Mouse (Mus musculus) frontal cortex, postnatal 36 days (tissue): ENCODE results near the gene Acot8.
A peak's percentile ranks its signal among the peaks of the same experiment; 100 is the strongest.

ENCODE experiments used
- DNase-seq, 2 experiments: peaks; one replicate each; pipeline ENCODE4 v3.0.0; 2022; ENCODE audit warnings: low spot score in 2 of 2

The Acot8 gene

DNA sequence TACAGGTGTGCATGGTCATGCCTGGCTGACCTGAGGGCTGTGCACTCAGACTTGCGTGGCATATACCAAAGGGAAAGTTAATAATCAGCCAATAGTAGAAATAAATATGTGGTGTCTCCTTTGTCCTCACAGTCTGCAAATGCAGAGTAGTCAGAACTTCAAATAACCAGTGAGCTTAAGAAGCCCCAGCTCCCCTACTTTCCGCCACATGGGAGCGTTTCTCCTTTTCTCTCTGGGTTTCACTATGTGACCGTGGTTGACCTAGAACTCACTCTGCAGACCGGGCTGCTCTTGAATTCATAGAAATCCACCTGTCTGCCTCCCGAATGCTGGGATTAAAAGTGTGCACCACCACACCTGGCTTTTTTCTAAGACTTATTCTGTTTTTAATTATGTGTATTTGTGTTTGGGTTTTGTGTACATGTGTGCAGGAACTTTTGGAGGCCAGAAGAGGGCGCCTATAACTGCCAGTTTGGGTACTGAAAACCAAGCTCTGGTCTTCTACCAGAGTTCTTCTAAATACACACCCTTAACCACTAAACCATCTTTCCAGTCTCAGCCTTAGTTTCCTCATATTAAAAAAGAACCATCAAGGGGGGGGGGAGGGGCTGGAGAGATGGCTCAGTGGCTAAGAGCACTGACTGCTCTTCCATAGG lies 20.6 kb downstream of the Acot8 start:
- DNase-seq, result no peak

DNA sequence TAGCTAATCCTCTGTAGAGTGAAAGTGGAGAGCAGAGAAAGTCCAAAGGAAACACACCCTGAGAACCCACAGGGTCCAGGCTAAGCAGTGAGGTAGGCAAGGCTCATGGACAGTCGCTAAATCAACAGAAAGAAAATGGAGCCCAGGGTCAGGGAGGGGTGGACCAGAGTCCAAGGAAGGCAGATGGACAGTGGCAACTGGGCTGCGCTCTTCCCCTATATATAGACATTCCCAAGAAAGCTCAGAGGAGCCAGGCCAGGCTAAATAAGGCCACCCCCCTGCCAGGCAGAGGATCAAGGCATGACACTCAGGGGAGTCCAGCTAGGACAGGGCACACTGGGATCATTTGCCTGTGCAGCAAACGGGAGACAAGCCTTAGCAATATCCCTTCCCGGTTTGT lies 22.8 kb downstream of the Acot8 start:
- no peak for DNase-seq

- DNase-seq, result no peak
Observed at GRCm38 (mm10) chr2:164779481-164780086, 25.1 kb downstream of the Acot8 start, which contains the start of gene Tnnc2. TSS of gene Tnnc2 (minus strand) at chr2:164779967.

- DNase-seq, result no peak
Observed at GRCm38 (mm10) chr2:164778809-164779208, 25.9 kb downstream of the Acot8 start.

DNA sequence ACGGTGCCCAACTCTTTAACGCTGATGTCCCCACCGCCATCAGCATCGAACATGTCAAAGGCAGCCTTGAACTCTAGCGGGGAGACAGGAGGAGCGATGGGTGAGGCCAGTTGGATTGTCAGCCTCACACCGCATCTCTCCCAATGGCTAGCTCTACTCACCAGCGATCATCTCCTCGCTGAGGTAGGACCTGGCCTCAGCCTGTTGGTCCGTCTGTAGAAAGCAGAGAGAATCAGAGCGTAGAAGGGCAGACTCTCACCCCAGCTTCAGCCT lies 26.7 kb downstream of the Acot8 start:
- DNase-seq, result no peak

DNA sequence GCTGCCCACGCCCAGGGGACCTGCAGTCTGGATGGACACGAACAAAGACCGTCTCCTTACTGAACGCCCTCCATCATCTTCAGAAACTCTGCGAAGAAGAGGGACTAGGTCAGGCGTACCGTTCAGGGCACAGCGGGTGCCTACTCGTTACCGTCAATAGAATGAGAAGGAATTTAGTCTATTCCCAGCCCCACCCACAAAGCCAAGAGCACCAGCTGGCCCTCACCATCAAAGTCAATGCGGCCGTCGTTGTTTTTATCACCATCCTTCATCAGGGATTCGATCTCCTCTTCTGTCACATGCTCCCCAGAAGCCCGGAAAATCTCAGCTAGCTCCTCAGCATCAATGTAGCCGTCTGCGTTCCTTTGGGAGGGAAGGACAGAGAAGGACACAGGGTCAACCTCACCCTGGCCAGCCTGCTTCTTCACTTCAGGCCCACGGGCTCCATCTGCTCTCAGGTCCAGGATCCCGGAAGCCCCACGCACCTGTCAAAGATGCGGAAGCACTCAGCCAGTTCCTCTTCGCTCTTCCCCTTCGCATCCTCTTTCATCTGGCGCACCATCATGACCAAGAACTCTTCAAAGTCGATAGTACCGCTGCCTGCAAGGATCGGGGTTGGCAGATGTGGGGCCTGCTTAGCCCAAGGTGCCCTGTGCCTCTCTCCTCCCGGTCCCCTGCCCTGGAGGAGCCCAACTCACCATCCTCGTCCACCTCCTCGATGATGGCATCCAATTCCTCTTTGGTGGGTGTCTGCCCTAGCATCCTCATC lies 27.3 kb downstream of the Acot8 start:
- no peak for DNase-seq

- no peak for DNase-seq
Observed at GRCm38 (mm10) chr2:164776801-164777200, 27.9 kb downstream of the Acot8 start.

- no peak for DNase-seq
Observed at GRCm38 (mm10) chr2:164776130-164776529, 28.6 kb downstream of the Acot8 start.

DNA sequence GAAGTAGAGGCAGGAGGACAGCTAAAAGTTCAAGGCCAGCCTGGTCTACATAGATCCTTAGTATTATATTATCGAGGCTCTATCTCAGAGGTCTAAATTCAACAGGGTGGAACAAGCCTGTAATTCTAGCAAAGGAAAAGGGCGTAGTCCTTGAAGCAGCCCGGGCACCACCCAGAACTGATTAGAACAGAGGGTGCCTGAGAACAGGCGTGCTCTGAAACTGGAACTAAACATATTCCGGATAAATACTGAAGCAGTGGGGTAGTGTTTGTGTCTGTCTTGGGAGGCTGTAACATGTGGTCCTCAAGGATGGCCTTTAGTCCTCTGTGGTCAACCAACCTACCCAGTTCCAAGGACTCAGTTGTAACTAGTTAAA lies 30.7 kb downstream of the Acot8 start:
- no peak for DNase-seq

DNA sequence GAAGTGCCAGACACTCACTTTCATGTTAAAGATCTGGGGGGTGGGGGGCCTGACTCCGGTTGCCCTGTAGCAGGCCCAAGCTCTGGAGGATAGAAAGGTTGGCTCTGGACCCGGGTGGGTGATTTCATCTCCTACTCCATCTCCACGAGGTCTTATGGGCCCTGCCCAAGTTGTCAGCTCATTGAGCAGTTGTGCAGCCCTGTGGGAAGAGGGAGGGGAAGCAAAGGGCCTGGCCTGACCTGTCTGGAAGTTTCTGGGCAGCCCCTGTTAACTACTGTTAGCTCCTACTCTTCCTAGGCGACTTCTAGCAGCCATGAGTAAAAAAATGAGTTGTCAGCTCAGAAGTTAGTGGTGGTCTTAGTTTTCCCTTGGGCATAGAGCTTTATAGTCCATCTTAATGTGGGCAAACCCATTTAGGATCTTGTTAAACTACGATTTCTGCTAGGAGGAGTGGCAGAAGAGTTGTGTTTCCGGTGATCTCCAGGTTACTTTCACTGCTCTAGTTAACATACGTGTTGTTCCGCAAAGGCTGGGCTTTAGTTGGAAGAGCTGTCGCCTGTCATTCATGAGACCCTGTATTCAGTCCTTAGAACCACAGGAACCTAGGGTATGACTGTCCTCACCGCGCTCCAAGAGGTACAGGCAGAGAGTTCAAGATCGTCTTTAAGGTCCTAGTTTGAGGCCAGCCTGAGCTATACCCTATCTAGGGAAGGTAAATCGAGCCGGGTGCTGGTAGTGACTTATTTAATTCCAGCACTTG lies 31.3 kb downstream of the Acot8 start:
- DNase-seq, result no peak

DNA sequence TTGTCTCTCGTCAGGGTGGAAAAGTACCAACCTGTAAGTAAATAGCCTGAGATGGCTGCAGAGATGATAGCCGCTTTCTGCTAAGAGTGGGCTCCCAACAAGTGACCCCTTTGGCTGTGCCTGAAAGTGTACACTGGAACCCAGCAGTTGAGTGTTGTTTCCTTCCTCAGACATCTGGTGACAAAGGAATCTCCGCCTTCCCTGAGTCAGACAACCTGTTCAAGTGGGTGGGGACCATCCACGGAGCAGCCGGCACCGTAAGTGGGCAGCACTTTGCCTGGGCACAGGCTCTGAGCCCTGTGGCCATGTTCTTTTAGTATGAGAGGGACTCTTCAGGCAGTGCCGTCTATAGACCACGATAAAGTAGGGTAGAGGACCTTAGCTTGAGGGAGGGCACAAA lies 33.6 kb downstream of the Acot8 start:
- no peak for DNase-seq

GRCm38 (mm10) chr2:164770279-164770678 lies 34.4 kb downstream of the Acot8 start:
- DNase-seq, result no peak

- DNase-seq, result peak; percentile 98
Observed at GRCm38 (mm10) chr2:164769258-164770037, 35.2 kb downstream of the Acot8 start, which contains the start of gene Ube2c. TSS of gene Ube2c (plus strand) at chr2:164769898.

GRCm38 (mm10) chr2:164767812-164768540 lies 36.7 kb downstream of the Acot8 start:
- no peak for DNase-seq

DNA sequence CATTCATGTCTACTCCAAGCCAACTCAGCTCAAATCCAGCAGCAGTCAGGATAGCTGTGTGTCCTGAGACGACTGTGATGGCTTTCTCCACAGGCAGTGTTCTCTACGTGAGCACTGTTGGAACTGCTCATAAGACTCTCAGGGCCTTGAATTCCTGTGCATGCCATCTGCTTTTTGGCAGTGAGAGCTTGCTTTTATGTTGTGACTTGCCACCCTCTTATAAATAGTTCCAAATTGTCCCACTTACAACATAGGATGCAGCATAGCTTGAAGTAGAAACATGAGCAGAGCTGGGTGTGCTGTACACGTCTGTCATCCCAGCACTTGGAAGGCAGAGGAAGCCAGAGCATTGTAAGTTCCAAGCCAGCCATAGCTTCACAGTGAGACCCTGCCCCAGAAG lies 38.8 kb downstream of the Acot8 start:
- peak in 1 of 2 experiments; percentile 63 for DNase-seq

DNA sequence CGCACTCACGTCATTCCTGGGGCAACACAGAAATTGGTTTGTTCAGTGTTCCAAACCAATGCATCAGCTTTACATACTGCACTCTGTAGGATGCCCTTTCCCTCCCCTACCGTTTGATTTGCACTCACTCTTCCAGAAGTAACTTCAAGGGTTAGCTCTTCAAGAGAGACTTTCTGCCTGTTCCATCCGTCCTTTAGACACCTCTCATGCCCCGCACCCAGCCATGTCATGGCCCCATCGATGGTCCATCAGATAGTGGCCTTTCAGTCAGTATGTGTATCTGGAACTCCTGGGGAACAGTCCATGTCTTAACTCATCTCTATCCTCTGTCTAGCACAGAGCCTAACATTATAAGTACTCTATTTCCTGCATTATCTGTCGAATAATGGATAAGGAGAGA lies 42.1 kb downstream of the Acot8 start:
- no peak for DNase-seq

DNA sequence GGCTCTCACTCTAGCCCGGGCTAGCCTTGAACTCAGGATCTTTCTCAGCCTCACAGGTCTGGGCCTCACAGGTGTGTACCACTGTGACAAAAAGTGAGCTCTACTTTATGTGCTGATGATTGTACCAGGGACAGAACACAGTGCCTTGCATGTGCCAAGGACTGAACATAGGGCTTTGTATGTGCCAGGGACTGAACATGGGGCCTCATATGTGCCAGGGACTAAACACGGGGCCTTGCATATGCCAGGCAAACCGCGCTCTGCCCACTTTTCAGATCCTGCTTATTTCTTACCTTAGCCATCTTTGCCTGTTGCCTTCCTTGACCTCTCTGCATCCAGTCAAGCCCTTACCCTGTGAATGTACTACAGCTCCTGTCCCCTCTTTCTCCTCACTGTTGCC lies 42.7 kb downstream of the Acot8 start:
- DNase-seq, result no peak

GRCm38 (mm10) chr2:164761502-164761901 lies 43.2 kb downstream of the Acot8 start:
- no peak for DNase-seq

GRCm38 (mm10) chr2:164760059-164760833 lies 44.4 kb downstream of the Acot8 start:
- no peak for DNase-seq

DNA sequence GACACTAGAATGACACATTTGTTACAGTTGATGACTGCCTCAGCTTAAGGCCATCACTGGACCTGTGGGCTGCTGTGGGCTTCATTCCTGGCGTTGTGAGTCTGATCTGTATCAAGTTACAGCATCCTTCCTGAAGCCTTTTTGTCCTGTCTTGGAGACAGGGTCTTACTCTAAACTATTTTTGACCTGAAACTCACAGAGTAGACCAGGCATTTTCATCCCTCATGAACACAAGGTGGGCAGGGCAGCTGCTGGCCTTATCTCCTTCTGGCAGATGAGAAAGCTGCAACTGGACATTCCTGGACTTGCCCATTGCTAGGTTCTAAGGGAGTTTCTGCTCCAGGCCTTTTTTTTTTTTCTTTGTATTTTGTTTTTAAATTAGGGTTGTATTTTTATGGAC lies 46.0 kb downstream of the Acot8 start:
- no peak for DNase-seq
